Mouse (Mus musculus): ENCODE measurements around the gene Tnfsf13. TPM values are rescaled to one million over a fixed set of nuclear protein-coding genes. Genes with fewer than 3 reads are reported as not detected.

Gene Tnfsf13
- total RNA-seq, 2 experiments from 2014 or later = 0.64 to 1.1 TPM

- no peak for DNase-seq
- no peak for TF ChIP-seq CTCF (IDR thresholded peaks at IDR 0.05)
- intact Hi-C loops (cut with DNase I) = loop anchor here (2.0 kb wide), 1 partner anchor 27 kb away; no protein-coding TSS in a partner anchor
- Histone ChIP-seq H3K27ac (no peak overlapping the region), H3K4me3 (no peak overlapping the region)
These were observed 29.5 kb downstream of the Tnfsf13 start for GRCm38 (mm10) chr11:69656065-69656455.

- H3K27ac ChIP-seq = peak within 1 kb of the TSS; percentile 24; the same call in 1 of the 2 replicates
- no peak within 1 kb of the TSS for H3K4me3 ChIP-seq
- DNase-seq = peak; percentile 72
- peak; percentile 87 for TF ChIP-seq CTCF (IDR thresholded peaks at IDR 0.05)
- intact Hi-C loops (cut with DNase I) = loop anchor here (2.0 kb wide), 1 partner anchor 27 kb away; no protein-coding TSS in a partner anchor
These were observed 30.1 kb downstream of the Tnfsf13 start, which contains the start of gene Sox15 for GRCm38 (mm10) chr11:69655264-69656064. Gene Sox15, plus strand, starts transcription at chr11:69655314.

- DNase-seq = no peak
- no peak for TF ChIP-seq CTCF (IDR thresholded peaks at IDR 0.05)
- H3K27ac ChIP-seq = no peak overlapping the region
- no peak overlapping the region for H3K4me3 ChIP-seq
- intact Hi-C loops (cut with DNase I) = no loop called here
These were observed 30.8 kb downstream of the Tnfsf13 start for GRCm38 (mm10) chr11:69654760-69655159.

GRCm38 (mm10) chr11:69653399-69653798 is 32.2 kb downstream of the Tnfsf13 start:
- no peak for TF ChIP-seq CTCF (IDR thresholded peaks at IDR 0.05)
- Histone ChIP-seq H3K4me3 (no peak overlapping the region), H3K27ac (no peak overlapping the region)
- DNase-seq = no peak
- intact Hi-C loops (cut with DNase I) = no loop called here

GRCm38 (mm10) chr11:69645860-69646259 is 39.7 kb downstream of the Tnfsf13 start:
- intact Hi-C loops (cut with DNase I) = no loop called here
- Histone ChIP-seq H3K4me3 (no peak overlapping the region), H3K27ac (no peak overlapping the region)
- TF ChIP-seq CTCF (IDR thresholded peaks at IDR 0.05) = no peak
- no peak for DNase-seq

- intact Hi-C loops (cut with DNase I) = no loop called here
- Histone ChIP-seq H3K27ac (no peak overlapping the region), H3K4me3 (0 out of 2 replicates have a peak overlapping the region, but pooled peaks have one; percentile 2)
- DNase-seq = no peak
- no peak for TF ChIP-seq CTCF (IDR thresholded peaks at IDR 0.05)
These were observed 50.1 kb downstream of the Tnfsf13 start for GRCm38 (mm10) chr11:69635471-69635870.

GRCm38 (mm10) chr11:69633128-69633866 is 52.3 kb downstream of the Tnfsf13 start:
- Histone ChIP-seq H3K27ac (peak overlapping the region; percentile 94), H3K4me3 (peak overlapping the region; percentile 97)
- no peak for TF ChIP-seq CTCF (IDR thresholded peaks at IDR 0.05)
- intact Hi-C loops (cut with DNase I) = no loop called here
- peak; percentile 87 for DNase-seq

Small RNA genes lying within 50 kb of the gene (microRNA-seq; reads per million reads assigned to microRNA genes)
- gene Mir1934 (not detected), gene Mir467f (not detected)

Other genes starting within 250 kb of the Tnfsf13 start
- gene Dnah2, start 136.7 kb downstream of the Tnfsf13 start, total RNA-seq (2021) = under 1 TPM; 0.05 to 0.25 TPM
- under 1 TPM; 0.47 to 0.48 TPM for gene Efnb3, start 125.6 kb downstream of the Tnfsf13 start, total RNA-seq (2021)
- gene Wrap53, start 105.5 kb downstream of the Tnfsf13 start, total RNA-seq (2021) = 1 to 10 TPM; 3.2 to 3.4 TPM
- 10 to 100 TPM; 12.9 to 16.5 TPM for gene Trp53, start 105.4 kb downstream of the Tnfsf13 start, total RNA-seq (2021)
- gene Atp1b2, start 79.8 kb downstream of the Tnfsf13 start, total RNA-seq (2021) = 100 to 1,000 TPM; 271 to 389 TPM
- not detected for gene Shbg, start 67.9 kb downstream of the Tnfsf13 start, total RNA-seq (2021)
- gene Sat2, start 63.8 kb downstream of the Tnfsf13 start, total RNA-seq (2021) = 1 to 10 TPM; 2.6 to 3.2 TPM
- gene Fxr2, start 52.8 kb downstream of the Tnfsf13 start, total RNA-seq (2021) = 100 to 1,000 TPM in 1 of 2 experiments, 10 to 100 TPM in 1; 90.6 to 104 TPM
- gene Sox15, start 30.5 kb downstream of the Tnfsf13 start, total RNA-seq (2021) = not detected
- gene Mpdu1, start 23.1 kb downstream of the Tnfsf13 start, total RNA-seq (2021) = 1 to 10 TPM; 8.6 to 9.7 TPM
- 1 to 10 TPM; 1.7 to 3.2 TPM for gene Cd68, start 19.6 kb downstream of the Tnfsf13 start, total RNA-seq (2021)
- gene Eif4a1, start 13.4 kb downstream of the Tnfsf13 start, total RNA-seq (2021) = 10 to 100 TPM; 98.0 to 98.5 TPM
- 10 to 100 TPM; 25.4 to 28.1 TPM for gene Senp3, start 3.7 kb downstream of the Tnfsf13 start, total RNA-seq (2021)
- 10 to 100 TPM in 1 of 2 experiments, 1 to 10 TPM in 1; 6.5 to 10.6 TPM for gene Tnfsf12, start 10.1 kb upstream of the Tnfsf13 start, total RNA-seq (2021)
- 1 to 10 TPM; 1.2 to 1.9 TPM for gene Tnfsfm13, start 10.3 kb upstream of the Tnfsf13 start, total RNA-seq (2021)
- gene Polr2a, start 72.9 kb upstream of the Tnfsf13 start, total RNA-seq (2021) = 10 to 100 TPM; 26.9 to 35.4 TPM
- gene Slc35g3, start 76.2 kb upstream of the Tnfsf13 start, total RNA-seq (2021) = not detected
- gene Zbtb4, start 80.1 kb upstream of the Tnfsf13 start, total RNA-seq (2021) = 10 to 100 TPM; 29.3 to 35.9 TPM
- 10 to 100 TPM; 23.2 to 26.3 TPM for gene Chrnb1, start 110.2 kb upstream of the Tnfsf13 start, total RNA-seq (2021)
- gene Fgf11, start 116.1 kb upstream of the Tnfsf13 start, total RNA-seq (2021) = 1 to 10 TPM; 3.9 to 4.7 TPM
- under 1 TPM; 0.20 to 0.41 TPM for gene Tmem102, start 119.8 kb upstream of the Tnfsf13 start, total RNA-seq (2021)
- gene Gm39566, start 129.5 kb upstream of the Tnfsf13 start, total RNA-seq (2021) = not detected
- not detected for gene Spem2, start 132.7 kb upstream of the Tnfsf13 start, total RNA-seq (2021)
- gene Spem1, start 136.4 kb upstream of the Tnfsf13 start, total RNA-seq (2021) = not detected
- gene Nlgn2, start 152.0 kb upstream of the Tnfsf13 start, total RNA-seq (2021) = 1 to 10 TPM; 2.3 to 2.7 TPM
- 100 to 1,000 TPM; 144 to 165 TPM for gene Tmem256, start 152.7 kb upstream of the Tnfsf13 start, total RNA-seq (2021)
- gene Plscr3, start 160.6 kb upstream of the Tnfsf13 start, total RNA-seq (2021) = 10 to 100 TPM in 1 of 2 experiments, 1 to 10 TPM in 1; 9.6 to 13.0 TPM
- under 1 TPM in 1 of 2 experiments, not detected in 1; 0.11 TPM for gene Tnk1, start 172.9 kb upstream of the Tnfsf13 start, total RNA-seq (2021)
- not detected for gene Tmem95, start 192.2 kb upstream of the Tnfsf13 start, total RNA-seq (2021)
- gene Kctd11, start 195.6 kb upstream of the Tnfsf13 start, total RNA-seq (2021) = 1 to 10 TPM; 1.3 to 1.7 TPM
- gene Acap1, start 209.8 kb upstream of the Tnfsf13 start, total RNA-seq (2021) = under 1 TPM in 1 of 2 experiments, not detected in 1; 0.08 TPM
- gene 2810408A11Rik, start 215.2 kb upstream of the Tnfsf13 start, total RNA-seq (2021) = under 1 TPM in 1 of 2 experiments, not detected in 1; 0.33 TPM
- gene Neurl4, start 215.3 kb upstream of the Tnfsf13 start, total RNA-seq (2021) = 10 to 100 TPM; 25.2 to 33.5 TPM
- 10 to 100 TPM; 47.1 to 49.6 TPM for gene Gps2, start 228.1 kb upstream of the Tnfsf13 start, total RNA-seq (2021)
- gene Eif5a, start 236.2 kb upstream of the Tnfsf13 start, total RNA-seq (2021) = 100 to 1,000 TPM; 413 to 433 TPM